Mouse (Mus musculus) myocyte (in vitro differentiated cells): ENCODE data around the gene Lrfn5.

ENCODE experiments used
- E2F4 ChIP-seq: IDR thresholded peaks from one replicate; pipeline ENCODE4 v1.6.1; 2011; ENCODE audit warnings: mild to moderate bottlenecking, control low read depth, moderate library complexity; ENCODE audit not compliant: insufficient read depth
- MAX ChIP-seq: IDR thresholded peaks from one replicate; pipeline ENCODE4 v1.6.1; 2011; ENCODE audit warnings: low read depth, mild to moderate bottlenecking, control low read depth
- POLR2A ChIP-seq: IDR thresholded peaks from one replicate; pipeline ENCODE4 v1.6.1; 2011; ENCODE audit warnings: low read depth, mild to moderate bottlenecking, control low read depth, moderate library complexity; ENCODE audit not compliant: insufficient read length
- POLR2AphosphoS2 ChIP-seq: IDR thresholded peaks from one replicate; pipeline ENCODE4 v1.6.1; 2011; ENCODE audit warnings: low read depth, control low read depth; ENCODE audit not compliant: insufficient read length
- TCF12 ChIP-seq: IDR thresholded peaks from one replicate; pipeline ENCODE4 v1.6.1; 2011; ENCODE audit warnings: mild to moderate bottlenecking, control low read depth; ENCODE audit not compliant: poor library complexity, insufficient read depth, severe bottlenecking
- USF1 ChIP-seq: IDR thresholded peaks from one replicate; pipeline ENCODE4 v1.6.1; 2011; ENCODE audit warnings: low read depth, mild to moderate bottlenecking, control low read depth, moderate library complexity

DNA sequence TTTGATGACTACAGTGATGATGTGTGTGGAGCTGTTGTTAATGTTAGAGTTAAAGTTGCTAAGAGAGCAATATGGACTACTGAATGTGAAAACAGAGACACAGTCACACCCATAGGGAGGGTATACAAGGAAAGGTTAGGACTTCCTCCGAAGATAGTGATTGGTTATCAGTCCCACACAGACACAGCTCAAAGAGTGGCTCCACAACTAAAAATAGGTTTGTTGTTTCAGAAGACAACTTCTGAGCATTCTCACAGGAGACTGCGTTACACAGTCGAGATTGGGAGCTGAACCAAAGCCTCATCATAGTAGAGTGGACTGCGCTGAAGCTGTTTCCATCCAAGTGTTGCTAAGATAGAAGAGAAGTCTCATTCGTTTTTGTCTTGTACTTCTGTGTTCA, 57.0 kb downstream of the Lrfn5 start:
- no peak for TF ChIP-seq POLR2AphosphoS2
- no peak for TF ChIP-seq POLR2A
- no peak for TF ChIP-seq USF1
- TF ChIP-seq MAX = no peak
- TF ChIP-seq E2F4 = no peak
- no peak for TF ChIP-seq TCF12
